Mouse (Mus musculus) cerebellum, postnatal 36 days (tissue): Measurements from ENCODE around the gene Mov10.
A peak's percentile ranks its signal among the peaks of the same experiment; 100 is the strongest.
"Not testable (repeated sequence)": the region's sequence is repeated elsewhere in the genome, so short reads cannot be mapped to it uniquely, and the experiment has no call there.

Experiments used
- DNase-seq, 2 experiments: peaks; one replicate each; pipeline ENCODE4 v3.0.0; 2021 to 2022; ENCODE audit warnings: mixed read lengths in 2 of 2

Gene Mov10

DNA sequence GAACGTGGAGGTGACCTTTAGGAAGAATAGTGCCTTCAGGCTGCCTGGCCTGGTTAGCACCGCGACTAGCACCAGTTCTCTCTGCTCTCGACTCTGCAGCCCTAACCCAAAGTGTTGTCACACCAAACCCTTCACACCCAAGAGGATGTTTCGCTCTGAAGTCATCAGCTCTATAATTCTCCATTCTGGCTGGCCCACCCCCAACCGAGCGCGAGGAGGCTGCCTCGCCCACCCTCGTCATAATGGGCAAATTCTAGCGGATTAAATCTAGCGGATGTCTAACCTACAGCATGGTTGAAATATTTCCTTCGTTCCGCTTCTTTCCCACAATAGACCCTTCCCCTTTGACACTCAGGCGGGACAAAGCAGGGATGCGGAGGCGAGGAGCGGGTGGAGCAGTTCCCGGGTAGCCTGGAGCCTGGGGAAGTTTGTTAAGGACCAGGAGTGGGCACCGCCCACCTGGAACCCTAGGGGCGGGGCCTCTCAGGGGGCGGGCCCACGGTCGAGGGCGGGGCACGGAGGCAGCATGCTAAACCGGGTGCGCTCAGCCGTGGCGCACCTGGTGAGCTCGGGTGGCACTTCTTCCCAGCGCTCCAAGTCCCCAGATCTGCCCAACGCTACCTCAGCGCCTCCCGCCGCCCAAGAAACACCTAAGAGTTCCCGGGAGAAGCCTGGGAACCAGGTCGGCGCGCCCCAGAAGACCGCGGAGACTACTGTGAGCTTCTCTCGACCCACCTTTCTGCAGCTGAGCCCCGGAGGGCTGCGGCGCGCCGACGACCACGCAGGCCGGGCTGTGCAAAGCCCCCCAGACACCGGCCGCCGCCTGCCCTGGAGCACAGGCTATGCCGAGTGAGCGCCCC lies 37.6 kb downstream of the Mov10 start, which contains the start of gene Ppm1j:
TSS of gene Ppm1j (plus strand) at position 496 of the 860 bp plus-strand sequence.
- peak; percentile 17 to 23 for DNase-seq

GRCm38 (mm10) chr3:104779949-104780348 lies 38.4 kb downstream of the Mov10 start:
- peak; percentile 40 to 55 for DNase-seq

DNA sequence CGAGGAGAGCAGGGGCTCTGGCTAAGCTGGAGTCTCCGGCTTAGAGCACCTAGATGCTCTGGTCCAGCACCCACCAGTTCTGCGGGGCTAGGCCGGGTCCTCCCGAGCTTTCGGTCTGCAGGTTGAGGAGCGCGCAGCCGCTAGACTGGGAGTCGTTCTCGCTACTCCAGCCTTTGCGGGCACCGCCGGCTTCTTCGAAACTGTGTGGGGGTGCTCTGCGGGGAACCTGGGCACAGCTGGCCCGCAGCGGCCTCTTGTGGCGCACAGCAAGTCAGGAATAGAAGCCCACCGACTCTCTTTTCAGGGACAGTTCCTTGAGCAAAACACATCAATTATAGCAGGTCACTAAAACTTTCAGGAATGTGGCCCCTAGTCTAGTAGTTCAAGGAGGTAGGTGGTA lies 41.0 kb downstream of the Mov10 start:
- no peak for DNase-seq

- no peak for DNase-seq
These were observed 45.1 kb downstream of the Mov10 start for GRCm38 (mm10) chr3:104773301-104773700.

- no peak for DNase-seq
These were observed 46.9 kb downstream of the Mov10 start for GRCm38 (mm10) chr3:104771460-104771859.

- DNase-seq, result no peak
These were observed 47.4 kb downstream of the Mov10 start for GRCm38 (mm10) chr3:104770918-104771317.

GRCm38 (mm10) chr3:104770035-104770434 lies 48.3 kb downstream of the Mov10 start:
- DNase-seq, result no peak

- no peak for DNase-seq
These were observed 49.2 kb downstream of the Mov10 start for GRCm38 (mm10) chr3:104769135-104769534.

DNA sequence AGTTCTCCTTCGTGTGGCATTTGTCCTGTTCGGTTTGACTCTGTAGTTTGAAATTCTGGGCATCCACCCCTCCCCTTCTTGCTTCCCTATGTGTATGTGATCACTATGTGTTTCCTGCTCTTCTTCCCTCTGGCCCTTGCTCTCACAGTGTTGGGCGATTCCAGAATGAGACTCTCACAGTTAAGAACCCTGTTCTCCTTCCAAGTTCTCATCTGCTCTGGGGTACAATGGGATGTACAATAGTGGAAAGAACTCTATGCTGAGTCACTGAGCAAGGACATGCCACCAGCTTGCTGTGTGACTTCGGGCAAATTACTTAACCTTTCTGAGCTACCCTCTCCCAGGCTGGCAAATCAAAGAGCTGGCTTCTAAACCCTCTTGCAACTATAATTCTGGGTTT lies 50.6 kb downstream of the Mov10 start:
- no peak for DNase-seq

- DNase-seq, result no peak
These were observed 51.2 kb downstream of the Mov10 start for GRCm38 (mm10) chr3:104767141-104767540.

DNA sequence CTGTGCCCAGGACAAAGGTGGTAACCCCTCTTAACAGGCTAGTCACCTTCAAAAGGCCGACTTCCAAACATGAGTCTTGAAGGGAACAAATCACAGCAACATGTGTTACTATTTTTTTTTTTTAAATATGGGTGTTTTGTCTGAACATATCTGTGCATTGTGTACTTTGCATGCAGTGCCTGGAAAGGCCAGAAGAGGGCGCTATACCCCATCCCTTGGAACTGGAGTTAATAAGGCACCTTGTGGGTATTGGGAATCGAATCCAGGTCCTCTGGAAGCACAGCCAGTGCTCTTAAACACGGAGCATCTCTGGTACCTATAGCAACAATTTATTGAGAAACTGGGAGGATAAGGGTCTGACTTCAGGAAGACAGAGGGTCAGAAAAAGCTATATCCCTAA lies 53.3 kb downstream of the Mov10 start:
- no peak for DNase-seq

DNA sequence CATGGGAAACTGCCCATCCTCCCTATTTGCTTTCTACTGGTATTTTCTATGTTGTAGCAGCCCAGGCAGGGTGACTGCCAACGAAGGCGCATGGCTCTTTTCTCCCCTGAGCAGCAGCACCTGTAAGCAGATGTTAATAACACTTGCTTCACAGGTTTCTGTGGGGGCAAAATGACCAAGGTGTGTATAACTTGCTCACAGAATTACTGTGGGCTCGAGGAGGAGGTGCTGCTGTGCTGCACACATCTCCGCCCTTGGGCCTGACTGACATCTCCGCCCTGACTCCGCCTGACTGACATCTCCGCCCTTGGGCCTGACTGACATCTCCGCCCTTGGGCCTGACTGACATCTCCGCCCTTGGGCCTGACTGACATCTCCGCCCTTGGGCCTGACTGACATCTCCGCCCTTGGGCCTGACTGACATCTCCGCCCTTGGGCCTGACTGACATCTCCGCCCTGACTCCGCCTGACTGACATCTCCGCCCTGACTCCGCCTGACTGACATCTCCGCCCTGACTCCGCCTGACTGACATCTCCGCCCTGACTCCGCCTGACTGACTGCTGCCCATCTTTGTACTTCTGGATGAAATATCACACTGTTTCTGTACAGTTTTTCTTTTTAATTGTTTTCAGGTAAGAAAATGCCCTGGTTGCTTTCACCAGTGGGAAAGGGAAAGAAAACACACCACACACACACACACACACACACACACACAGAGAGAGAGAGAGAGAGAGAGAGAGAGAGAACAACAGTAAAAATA lies 56.1 kb downstream of the Mov10 start:
- not testable (repeated sequence) for DNase-seq

GRCm38 (mm10) chr3:104758869-104759268 lies 59.5 kb downstream of the Mov10 start:
- no peak for DNase-seq

- DNase-seq, result peak; percentile 65 to 73
These were observed 60.0 kb downstream of the Mov10 start for GRCm38 (mm10) chr3:104758406-104758805.

DNA sequence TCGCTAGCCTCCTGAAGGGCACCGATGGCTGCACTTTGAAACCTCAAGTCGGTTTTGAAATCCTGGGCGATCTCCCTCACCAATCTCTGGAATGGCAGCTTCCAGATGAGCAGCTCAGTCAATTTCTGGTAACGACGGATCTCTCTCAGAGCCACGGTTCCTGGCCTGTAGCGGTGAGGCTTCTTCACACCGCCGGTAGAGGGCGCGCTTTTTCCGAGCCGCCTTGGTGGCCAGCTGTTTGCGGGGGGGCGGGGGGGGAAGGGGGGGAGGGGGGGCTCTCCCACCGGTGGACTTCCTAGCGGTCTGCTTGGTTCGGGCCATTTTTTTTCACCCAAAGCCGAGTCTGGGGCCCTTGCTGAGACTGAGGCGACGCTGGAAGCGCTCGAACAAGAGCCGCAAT lies 65.5 kb downstream of the Mov10 start:
- not testable (repeated sequence) for DNase-seq
